Mouse (Mus musculus) embryonic facial prominence, embryonic 11.5 days (tissue): ENCODE data around the gene Rcn1. TPM values are rescaled to one million over a fixed set of nuclear protein-coding genes. Genes with fewer than 3 reads are reported as not detected.

Source experiments
- ATAC-seq: fragments of 200-750 bp; cut with Nextera tagmentation; replicated peaks from 2 replicates; pipeline ENCODE4 v1.8.0; 2017; ENCODE audit warnings: low read depth; ENCODE audit not compliant: insufficient number of reproducible peaks, low FRiP score, low TSS enrichment
- DNase-seq: peaks from one replicate; pipeline ENCODE4 v3.0.0-alpha.2; 2015; ENCODE audit warnings: low spot score
- H3K27ac ChIP-seq: fragments of 300-500 bp; sonication (generic); replicated peaks from 2 replicates; pipeline ENCODE4 v1.5.1; 2014; ENCODE audit warnings: mild to moderate bottlenecking, low read depth, low read length, control low read depth
- H3K27me3 ChIP-seq: fragments of 300-500 bp; sonication (generic); 2 replicates; pipeline ENCODE4 v1.6.1; 2014; ENCODE audit warnings: mild to moderate bottlenecking, low read length, moderate library complexity, mixed read lengths; ENCODE audit not compliant: control insufficient read depth, insufficient read depth
- H3K36me3 ChIP-seq: fragments of 300-500 bp; sonication (generic); replicated peaks from 2 replicates; pipeline ENCODE4 v1.6.1; 2014; ENCODE audit warnings: low read depth, mild to moderate bottlenecking, low read length, moderate library complexity, mixed read lengths; ENCODE audit not compliant: control insufficient read depth, insufficient read depth
- H3K4me1 ChIP-seq: fragments of 300-500 bp; sonication (generic); 2 replicates; pipeline ENCODE4 v1.6.1; 2014; ENCODE audit warnings: low read length, mixed read lengths; ENCODE audit not compliant: control insufficient read depth, insufficient read depth
- H3K4me2 ChIP-seq: fragments of 300-500 bp; sonication (generic); 2 replicates; pipeline ENCODE4 v1.6.1; 2014; ENCODE audit warnings: low read depth, mild to moderate bottlenecking, control low read depth, low read length, moderate library complexity
- H3K4me3 ChIP-seq: fragments of 300-500 bp; sonication (generic); 2 replicates; pipeline ENCODE4 v1.5.1; 2014; ENCODE audit warnings: low read depth, low read length, control low read depth
- H3K9ac ChIP-seq: fragments of 300-500 bp; sonication (generic); replicated peaks from 2 replicates; pipeline ENCODE4 v1.6.1; 2014; ENCODE audit warnings: mild to moderate bottlenecking, control low read depth, low read length
- H3K9me3 ChIP-seq: fragments of 300-500 bp; sonication (generic); replicated peaks from 2 replicates; pipeline ENCODE4 v1.6.1; 2016; ENCODE audit warnings: mild to moderate bottlenecking, low read length, inconsistent platforms, mixed read lengths; ENCODE audit not compliant: control insufficient read depth
- WGBS: fragments of 180-500 bp; shearing (Covaris S2); extraction: QIAGEN DNeasy Blood & Tissue Kit; methylation state at CpG from one replicate; pipeline ENCODE4 v1.1.7; 2014; 5-methylcytosine and 5-hydroxymethylcytosine counted together
- polyA plus RNA-seq: library from polyadenylated mRNA; unstranded; fragments of >200 nt; fragmentation: Nextera tagmentation; extraction: Ambion mirVana; gene quantifications from 2 replicates; pipeline ENCODE4 v1.2.1, GENCODE M21; 2014

Rcn1 gene
- polyA plus RNA-seq, 1 experiment from 2014 or later: 151 TPM

- ATAC-seq (no peak), DNase-seq (no peak)
- WGBS: 46% methylated on average over 4 of the region's 4 CpGs
- H3K9ac ChIP-seq: no peak overlapping the region
- H3K36me3 ChIP-seq: no peaks in the 10 kb centered on the region
- no peaks in the 10 kb centered on the region for H3K4me1 ChIP-seq
- no peak overlapping the region for H3K27ac ChIP-seq
- H3K4me2 ChIP-seq: no peak overlapping the region
- H3K27me3 ChIP-seq: no peaks in the 10 kb centered on the region
- H3K4me3 ChIP-seq: no peak overlapping the region
- H3K9me3 ChIP-seq: no peaks in the 10 kb centered on the region
Measured at GRCm38 (mm10) chr2:105367623-105368022, 31.5 kb downstream of the Rcn1 start.

GRCm38 (mm10) chr2:105358040-105358439 lies 41.1 kb downstream of the Rcn1 start:
- H3K9ac ChIP-seq: no peak overlapping the region
- no peaks in the 10 kb centered on the region for H3K27me3 ChIP-seq
- no peak overlapping the region for H3K27ac ChIP-seq
- 86% methylated on average over 3 of the region's 3 CpGs for WGBS
- H3K36me3 ChIP-seq: no peaks in the 10 kb centered on the region
- H3K9me3 ChIP-seq: no peaks in the 10 kb centered on the region
- DNase-seq (no peak), ATAC-seq (no peak)
- no peak overlapping the region for H3K4me2 ChIP-seq
- H3K4me1 ChIP-seq: no peaks in the 10 kb centered on the region
- no peak overlapping the region for H3K4me3 ChIP-seq

GRCm38 (mm10) chr2:105356791-105357190 lies 42.3 kb downstream of the Rcn1 start:
- Histone ChIP-seq H3K36me3 (no peaks in the 10 kb centered on the region), H3K9me3 (no peaks in the 10 kb centered on the region), H3K4me2 (no peak overlapping the region), H3K27me3 (no peaks in the 10 kb centered on the region), H3K9ac (no peak overlapping the region), H3K4me1 (no peaks in the 10 kb centered on the region), H3K27ac (no peak overlapping the region), H3K4me3 (no peak overlapping the region)
- WGBS: 73% methylated on average over 5 of the region's 5 CpGs
- DNase-seq (no peak), ATAC-seq (no peak)

GRCm38 (mm10) chr2:105348886-105349285 lies 50.2 kb downstream of the Rcn1 start:
- no peak overlapping the region for H3K4me2 ChIP-seq
- WGBS: 61% methylated on average over 6 of the region's 6 CpGs
- H3K27me3 ChIP-seq: no peaks in the 10 kb centered on the region
- no peaks in the 10 kb centered on the region for H3K9me3 ChIP-seq
- H3K9ac ChIP-seq: no peak overlapping the region
- H3K36me3 ChIP-seq: no peaks in the 10 kb centered on the region
- no peak for DNase-seq
- H3K27ac ChIP-seq: no peak overlapping the region
- no peak overlapping the region for H3K4me3 ChIP-seq
- H3K4me1 ChIP-seq: no peaks in the 10 kb centered on the region
- no peak for ATAC-seq

- no peak for ATAC-seq
- H3K27me3 ChIP-seq: no peaks in the 10 kb centered on the region
- H3K36me3 ChIP-seq: no peaks in the 10 kb centered on the region
- H3K4me2 ChIP-seq: no peak overlapping the region
- H3K9ac ChIP-seq: no peak overlapping the region
- no peaks in the 10 kb centered on the region for H3K9me3 ChIP-seq
- WGBS: 61% methylated on average over 3 of the region's 3 CpGs
- no peak overlapping the region for H3K27ac ChIP-seq
- H3K4me3 ChIP-seq: no peak overlapping the region
- no peaks in the 10 kb centered on the region for H3K4me1 ChIP-seq
- DNase-seq: peak; percentile 49
Measured at GRCm38 (mm10) chr2:105339993-105340392, 59.1 kb downstream of the Rcn1 start.

- ATAC-seq (no peak), DNase-seq (no peak)
- 41% methylated on average over 8 of the region's 8 CpGs for WGBS
- Histone ChIP-seq H3K27ac (no peak overlapping the region), H3K36me3 (no peaks in the 10 kb centered on the region), H3K9me3 (no peaks in the 10 kb centered on the region), H3K4me3 (no peak overlapping the region), H3K9ac (no peak overlapping the region), H3K27me3 (no peaks in the 10 kb centered on the region), H3K4me2 (no peak overlapping the region), H3K4me1 (no peaks in the 10 kb centered on the region)
Measured at GRCm38 (mm10) chr2:105337171-105337875, 61.8 kb downstream of the Rcn1 start.

GRCm38 (mm10) chr2:105336314-105337027 lies 62.6 kb downstream of the Rcn1 start:
- no peaks in the 10 kb centered on the region for H3K9me3 ChIP-seq
- no peak overlapping the region for H3K27ac ChIP-seq
- WGBS: 29% methylated on average over 12 of the region's 12 CpGs
- H3K4me3 ChIP-seq: no peak overlapping the region
- no peaks in the 10 kb centered on the region for H3K36me3 ChIP-seq
- no peak overlapping the region for H3K4me2 ChIP-seq
- H3K9ac ChIP-seq: no peak overlapping the region
- DNase-seq: peak; percentile 21
- ATAC-seq: no peak
- H3K4me1 ChIP-seq: no peaks in the 10 kb centered on the region
- H3K27me3 ChIP-seq: no peaks in the 10 kb centered on the region
